Mouse (Mus musculus): ENCODE results near the gene Pheta2.

DNA sequence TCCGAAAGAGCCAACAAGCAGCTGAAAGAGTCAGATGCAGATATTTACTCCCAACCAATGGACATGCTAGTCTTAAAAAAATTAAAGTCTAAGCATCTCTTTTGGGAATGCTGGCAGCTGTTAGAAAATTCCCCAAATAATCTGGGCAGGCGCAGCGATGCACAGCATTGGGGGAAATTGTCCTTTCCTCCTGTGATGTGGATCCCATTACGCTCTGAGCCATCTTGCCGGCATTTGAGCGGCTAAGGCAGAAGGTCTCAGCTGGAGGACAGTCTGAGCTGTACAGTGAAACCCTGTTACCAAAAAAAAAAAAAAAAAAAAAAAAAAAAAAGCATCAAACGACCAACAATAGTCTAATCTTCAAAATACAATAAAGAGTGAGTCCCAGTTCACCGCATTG is 16.5 kb upstream of the Pheta2 start:
- TF ChIP-seq TAL1 (IDR thresholded peaks at IDR 0.05; ENCODE audit: low read length): no peak
- TF ChIP-seq GATA1 (IDR thresholded peaks at IDR 0.05; ENCODE audit: low read length): no peak

All from erythroblast, embryonic 14.5 days (primary cell).